In genomic region chr19:28166626-28167025, GRCm38 (mm10) we compare ENCODE assay signal across 13 mouse cellular contexts.
A peak's percentile ranks its signal among the peaks of the same experiment; 100 is the strongest.
DNase-seq lines count a peak whose midpoint lies in the region; TF ChIP-seq lines count a peak whose summit lies in the region.
"Had no signal": no experiment of that assay in that cellular context is flagged by ENCODE, and none has a peak within 500 bp of the region (broad histone marks: within the 10 kb centered on the region; RNA-seq: fewer than 3 reads in every experiment).

No protein-coding gene starts in this region.

- 61% methylated on average over 7 of the region's 7 CpGs for WGBS in kidney, adult 2 months

- DNase-seq in kidney, adult 2 months: peak; percentile 57
- no peak for DNase-seq in kidney, postnatal 4 days
- DNase-seq in layer of hippocampus, adult 2 months (ENCODE audit: low spot score in 2 of 2): no peak
- DNase-seq in layer of hippocampus, adult 9-11 months: no peak
- peak; percentile 18 for DNase-seq in ZHBTc4 (ENCODE audit: low read depth, low spot score)

- no peak overlapping the region for H3K27ac ChIP-seq in kidney, adult 2 months (ENCODE audit: insufficient read depth, low read depth, low read length)
- H3K27ac ChIP-seq in layer of hippocampus, adult 2 months: peak overlapping the region; percentile 86; the same call in 1 of the 2 replicates
- H3K27ac ChIP-seq: forebrain, embryonic 12.5 days had no signal

- no peaks in the 10 kb centered on the region for H3K27me3 ChIP-seq in kidney, adult 2 months (replicated peaks; ENCODE audit: control insufficient read depth, insufficient read depth, low read length)
- H3K27me3 ChIP-seq: CH12.LX; embryonic facial prominence, embryonic 13.5 days; embryonic facial prominence, embryonic 15.5 days; Patski had no signal

- no peak for TF ChIP-seq POLR2A in kidney, adult 2 months (IDR thresholded peaks at IDR 0.05; ENCODE audit: low read depth, low read length)

- no peak for TF ChIP-seq CTCF in kidney, adult 2 months (conservative IDR thresholded peaks at IDR 0.05; ENCODE audit: insufficient read depth, insufficient read length, low read depth, low read length)
- TF ChIP-seq CTCF in layer of hippocampus, adult 2 months (conservative IDR thresholded peaks at IDR 0.05): no peak

- peaks cover 7% of the 10 kb centered on the region for H3K4me1 ChIP-seq in kidney, adult 2 months (ENCODE audit: control insufficient read depth, insufficient read depth, low read length)

- H3K36me3 ChIP-seq in kidney, adult 2 months (ENCODE audit: control insufficient read depth, insufficient read depth, low read length): no peaks in the 10 kb centered on the region
- H3K36me3 ChIP-seq: embryonic facial prominence, embryonic 13.5 days; embryonic facial prominence, embryonic 15.5 days; forebrain, embryonic 10.5 days; forebrain, embryonic 12.5 days; G1E had no signal

- H3K4me3 ChIP-seq in kidney, adult 2 months (ENCODE audit: insufficient read depth, low read depth, low read length): no peak overlapping the region
- no peak overlapping the region for H3K4me3 ChIP-seq in layer of hippocampus, adult 2 months
- H3K4me3 ChIP-seq: embryonic facial prominence, embryonic 13.5 days; erythroblast, embryonic 14.5 days; forebrain, embryonic 10.5 days; forebrain, embryonic 12.5 days had no signal

Comparison
In these comparisons a context has a peak if more than half of its experiments do, and no peak if none do; other contexts are left out.
1. DNase-seq: peak in kidney, adult 2 months (single experiment) and ZHBTc4 (single experiment); none in kidney, postnatal 4 days (0 of 2), layer of hippocampus, adult 2 months (0 of 2) and layer of hippocampus, adult 9-11 months (single experiment).